Mouse (Mus musculus) cortical plate, adult 2 months (tissue): ENCODE results near the gene 4933434E20Rik. TPM values are rescaled to one million over a fixed set of nuclear protein-coding genes. Genes with fewer than 3 reads are reported as not detected.
A peak's percentile ranks its signal among the peaks of the same experiment; 100 is the strongest.

Experiments
- H3K27ac ChIP-seq: fragments of 200-500 bp; 2 replicates; pipeline ENCODE4 v1.5.1; 2012; ENCODE audit warnings: low read length, control low read depth, inconsistent platforms; ENCODE audit not compliant: insufficient read depth
- H3K4me1 ChIP-seq: fragments of 200-500 bp; 2 replicates; pipeline ENCODE4 v1.6.1; 2011; ENCODE audit warnings: low read length; ENCODE audit not compliant: control insufficient read depth, insufficient read depth
- H3K4me3 ChIP-seq: fragments of 200-500 bp; 2 replicates; pipeline ENCODE4 v1.5.1; 2011; ENCODE audit warnings: mild to moderate bottlenecking, low read length, control low read depth; ENCODE audit not compliant: insufficient read depth
- CTCF ChIP-seq: fragments of 200-500 bp; IDR thresholded peaks from 2 replicates; pipeline ENCODE4 v1.5.1; 2011; ENCODE audit warnings: mild to moderate bottlenecking, control low read depth, low read length; ENCODE audit not compliant: insufficient read depth; ENCODE audit errors: extremely low read depth
- POLR2A ChIP-seq: fragments of 200-500 bp; IDR thresholded peaks from 2 replicates; pipeline ENCODE4 v1.6.1; 2011; ENCODE audit warnings: mild to moderate bottlenecking, low read length, control low read depth; ENCODE audit not compliant: insufficient read depth; ENCODE audit errors: extremely low read depth
- polyA plus RNA-seq: library from polyadenylated mRNA; depleted of rRNA; stranded (reverse); fragments of >200 nt; gene quantifications from 2 replicates; pipeline ENCODE4 v1.2.3, GENCODE M21; 2012; rRNA removed

The 4933434E20Rik gene
- polyA plus RNA-seq, 1 experiment: 99.0 TPM

GRCm38 (mm10) chr3:90094453-90094852, 43.0 kb downstream of the 4933434E20Rik start:
- H3K4me3 ChIP-seq: no peak overlapping the region
- TF ChIP-seq CTCF: no peak
- no peak for TF ChIP-seq POLR2A
- no peak overlapping the region for H3K27ac ChIP-seq
- H3K4me1 ChIP-seq: no peaks in the 10 kb centered on the region

GRCm38 (mm10) chr3:90097928-90098327, 46.5 kb downstream of the 4933434E20Rik start:
- Histone ChIP-seq H3K4me3 (no peak overlapping the region), H3K4me1 (no peaks in the 10 kb centered on the region), H3K27ac (no peak overlapping the region)
- TF ChIP-seq POLR2A (no peak), CTCF (no peak)

GRCm38 (mm10) chr3:90101010-90101409, 49.6 kb downstream of the 4933434E20Rik start:
- Histone ChIP-seq H3K27ac (no peak overlapping the region), H3K4me3 (no peak overlapping the region), H3K4me1 (no peaks in the 10 kb centered on the region)
- TF ChIP-seq POLR2A: no peak

- TF ChIP-seq CTCF (no peak), POLR2A (no peak)
- Histone ChIP-seq H3K4me3 (no peak overlapping the region), H3K27ac (no peak overlapping the region), H3K4me1 (no peaks in the 10 kb centered on the region)
Measured at GRCm38 (mm10) chr3:90101673-90102072, 50.2 kb downstream of the 4933434E20Rik start.

GRCm38 (mm10) chr3:90102239-90102638, 50.8 kb downstream of the 4933434E20Rik start:
- TF ChIP-seq CTCF (no peak), POLR2A (no peak)
- Histone ChIP-seq H3K4me1 (no peaks in the 10 kb centered on the region), H3K27ac (no peak overlapping the region), H3K4me3 (no peak overlapping the region)

GRCm38 (mm10) chr3:90103176-90103575, 51.7 kb downstream of the 4933434E20Rik start:
- H3K4me3 ChIP-seq: no peak overlapping the region
- no peak for TF ChIP-seq POLR2A
- TF ChIP-seq CTCF: no peak
- no peaks in the 10 kb centered on the region for H3K4me1 ChIP-seq
- no peak overlapping the region for H3K27ac ChIP-seq

GRCm38 (mm10) chr3:90103938-90104337, 52.5 kb downstream of the 4933434E20Rik start, which contains the start of gene Nup210l:
Gene Nup210l (plus strand): TSS chr3:90104132.
- H3K27ac ChIP-seq: no peak within 1 kb of the TSS
- no peak within 1 kb of the TSS for H3K4me3 ChIP-seq
- H3K4me1 ChIP-seq: no peaks in the 10 kb centered on the region
- TF ChIP-seq POLR2A (no peak), CTCF (no peak)

- TF ChIP-seq CTCF: no peak
- TF ChIP-seq POLR2A: no peak
- Histone ChIP-seq H3K4me3 (no peak overlapping the region), H3K27ac (no peak overlapping the region), H3K4me1 (no peaks in the 10 kb centered on the region)
Measured at GRCm38 (mm10) chr3:90111706-90112105, 60.3 kb downstream of the 4933434E20Rik start.

- Histone ChIP-seq H3K4me3 (no peak overlapping the region), H3K27ac (no peak overlapping the region), H3K4me1 (no peaks in the 10 kb centered on the region)
- TF ChIP-seq POLR2A (no peak), CTCF (peak; percentile 13; the same call in 1 of the 2 replicates)
Measured at GRCm38 (mm10) chr3:90114342-90114741, 62.9 kb downstream of the 4933434E20Rik start.

GRCm38 (mm10) chr3:90115526-90115925, 64.1 kb downstream of the 4933434E20Rik start:
- H3K4me1 ChIP-seq: no peaks in the 10 kb centered on the region
- no peak overlapping the region for H3K4me3 ChIP-seq
- TF ChIP-seq CTCF: no peak
- no peak for TF ChIP-seq POLR2A
- no peak overlapping the region for H3K27ac ChIP-seq

Other genes with a start within 250 kb of the 4933434E20Rik start
- 2.2 TPM in 2 replicates for gene She, start 220.3 kb upstream of the 4933434E20Rik start, polyA plus RNA-seq
- gene Il6ra, start 138.4 kb upstream of the 4933434E20Rik start, polyA plus RNA-seq: 2.4 and 2.6 TPM in 2 replicates
- 112 and 117 TPM in 2 replicates for gene Atp8b2, start 88.1 kb upstream of the 4933434E20Rik start, polyA plus RNA-seq
- 96.1 and 101 TPM in 2 replicates for gene Hax1, start 52.9 kb upstream of the 4933434E20Rik start, polyA plus RNA-seq
- gene Ubap2l, start 992 bp downstream of the 4933434E20Rik start, polyA plus RNA-seq: 102 and 105 TPM in 2 replicates
- 177 and 188 TPM in 2 replicates for gene Tpm3, start 21.0 kb downstream of the 4933434E20Rik start, polyA plus RNA-seq
- gene Nup210l, start 52.5 kb downstream of the 4933434E20Rik start, polyA plus RNA-seq: 0.38 TPM in 2 replicates
- gene Rps27, start 162.0 kb downstream of the 4933434E20Rik start, polyA plus RNA-seq: 1,605 and 1,617 TPM in 2 replicates
- 9.5 and 9.8 TPM in 2 replicates for gene Rab13, start 162.1 kb downstream of the 4933434E20Rik start, polyA plus RNA-seq
- 59.2 and 61.0 TPM in 2 replicates for gene Jtb, start 180.0 kb downstream of the 4933434E20Rik start, polyA plus RNA-seq
- 0.27 and 0.49 TPM in 2 replicates for gene Creb3l4, start 191.9 kb downstream of the 4933434E20Rik start, polyA plus RNA-seq
- 32.4 and 34.5 TPM in 2 replicates for gene Slc39a1, start 196.5 kb downstream of the 4933434E20Rik start, polyA plus RNA-seq
- gene Crtc2, start 202.5 kb downstream of the 4933434E20Rik start, polyA plus RNA-seq: 45.7 and 48.8 TPM in 2 replicates
- gene Dennd4b, start 213.5 kb downstream of the 4933434E20Rik start, polyA plus RNA-seq: 40.4 and 47.3 TPM in 2 replicates
- 33.2 and 35.4 TPM in 2 replicates for gene Gatad2b, start 241.5 kb downstream of the 4933434E20Rik start, polyA plus RNA-seq